Mouse (Mus musculus) MEL (cell line): Measurements from ENCODE around the gene Fam131b. TPM values are rescaled to one million over a fixed set of nuclear protein-coding genes. Genes with fewer than 3 reads are reported as not detected.
A peak's percentile ranks its signal among the peaks of the same experiment; 100 is the strongest.

ENCODE experiments used
- DNase-seq: peaks from one replicate; pipeline ENCODE4 v3.0.0; 2011; ENCODE audit warnings: low read depth, low spot score
- H3K27ac ChIP-seq: 2 replicates; pipeline ENCODE4 v1.5.1; 2012; ENCODE audit warnings: low read depth, mild to moderate bottlenecking, control low read depth, low read length, moderate library complexity; ENCODE audit not compliant: control insufficient read depth
- H3K27me3 ChIP-seq, 2 experiments: fragments of 150-350 bp in 1 of 2; sonication (generic) in 1 of 2; 2 replicates each; pipeline ENCODE4 v1.6.1; 2012; ENCODE audit warnings: low read length in 2 of 2, mild to moderate bottlenecking in 2 of 2, improper control_type of control experiment in 1 of 2, moderate library complexity in 1 of 2; ENCODE audit not compliant: insufficient read depth in 2 of 2, control insufficient read depth in 1 of 2
- H3K36me3 ChIP-seq, 2 experiments: 2 replicates each; pipeline ENCODE4 v1.6.1; 2012 to 2014; ENCODE audit warnings: low read length in 2 of 2, improper control_type of control experiment in 1 of 2, inconsistent platforms in 1 of 2, mild to moderate bottlenecking in 1 of 2; ENCODE audit not compliant: insufficient read depth in 2 of 2, control insufficient read depth in 1 of 2
- H3K4me1 ChIP-seq, 2 experiments: fragments of 150-350 bp in 1 of 2; sonication (generic) in 1 of 2; 2 replicates each; pipeline ENCODE4 v1.6.1; 2012; ENCODE audit warnings: low read length in 2 of 2, improper control_type of control experiment in 1 of 2, mild to moderate bottlenecking in 1 of 2; ENCODE audit not compliant: insufficient read depth in 2 of 2, control insufficient read depth in 1 of 2
- H3K4me3 ChIP-seq, 2 experiments: fragments of 150-350 bp in 1 of 2; sonication (generic) in 1 of 2; 2 replicates each; pipeline ENCODE4 v1.5.1; 2012; ENCODE audit warnings: low read depth in 2 of 2, low read length in 2 of 2, mild to moderate bottlenecking in 2 of 2, moderate library complexity in 2 of 2, control low read depth in 1 of 2, improper control_type of control experiment in 1 of 2; ENCODE audit not compliant: control insufficient read depth in 1 of 2, insufficient read depth in 1 of 2
- H3K79me2 ChIP-seq: 2 replicates; pipeline ENCODE4 v1.6.1; 2012; ENCODE audit warnings: mild to moderate bottlenecking, low read length, moderate library complexity; ENCODE audit not compliant: control insufficient read depth, poor library complexity, insufficient read depth
- H3K9ac ChIP-seq: 2 replicates; pipeline ENCODE4 v1.6.1; 2012; ENCODE audit warnings: low read depth, mild to moderate bottlenecking, control low read depth, low read length, moderate library complexity; ENCODE audit not compliant: control insufficient read depth, poor library complexity, severe bottlenecking
- H3K9me3 ChIP-seq: fragments of 150-350 bp; sonication (generic); replicated peaks from 2 replicates; pipeline ENCODE4 v1.6.1; 2012; ENCODE audit warnings: mild to moderate bottlenecking, low read length, improper control_type of control experiment, moderate library complexity; ENCODE audit not compliant: insufficient read depth
- BHLHE40 ChIP-seq: IDR thresholded peaks from 2 replicates; pipeline ENCODE4 v1.6.1; 2012; ENCODE audit warnings: low read depth, mild to moderate bottlenecking, inconsistent platforms, low read length, improper control_type of control experiment, borderline replicate concordance
- CHD1 ChIP-seq: IDR thresholded peaks from 2 replicates; pipeline ENCODE4 v1.6.1; 2012; ENCODE audit warnings: low read depth, mild to moderate bottlenecking, inconsistent platforms, low read length, improper control_type of control experiment
- CHD2 ChIP-seq: IDR thresholded peaks from 2 replicates; pipeline ENCODE4 v1.6.1; 2011; ENCODE audit warnings: low read length, improper control_type of control experiment
- CTCF ChIP-seq, 3 experiments: IDR thresholded peaks in 2 of 3; conservative IDR thresholded peaks in 1 of 3; 2 replicates each; pipeline ENCODE4 v1.5.1; 2011 to 2012; ENCODE audit warnings: low read length in 3 of 3, low read depth in 2 of 3, mild to moderate bottlenecking in 2 of 3, improper control_type of control experiment in 1 of 3, inconsistent platforms in 1 of 3, mixed read lengths in 1 of 3, moderate library complexity in 1 of 3; ENCODE audit not compliant: control insufficient read depth in 1 of 3, insufficient read depth in 1 of 3, poor library complexity in 1 of 3, severe bottlenecking in 1 of 3
- E2F4 ChIP-seq: IDR thresholded peaks from 2 replicates; pipeline ENCODE4 v1.6.1; 2011; ENCODE audit warnings: low read depth, low read length, improper control_type of control experiment, borderline replicate concordance
- ELF1 ChIP-seq: IDR thresholded peaks from 2 replicates; pipeline ENCODE4 v1.6.1; 2014; ENCODE audit warnings: low read depth, mild to moderate bottlenecking, inconsistent platforms, low read length, improper control_type of control experiment, moderate library complexity
- EP300 ChIP-seq, 2 experiments: IDR thresholded peaks; 2 replicates each; pipeline ENCODE4 v1.6.1; 2011; ENCODE audit warnings: improper control_type of control experiment in 2 of 2, low read length in 2 of 2, low read depth in 1 of 2, mild to moderate bottlenecking in 1 of 2
- GATA1 ChIP-seq: IDR thresholded peaks from 2 replicates; pipeline ENCODE4 v1.6.1; 2011; ENCODE audit warnings: low read depth, low read length, improper control_type of control experiment
- HCFC1 ChIP-seq: IDR thresholded peaks from 2 replicates; pipeline ENCODE4 v1.6.1; 2012; ENCODE audit warnings: low read depth, mild to moderate bottlenecking, inconsistent platforms, low read length, improper control_type of control experiment, moderate library complexity
- JUND ChIP-seq: IDR thresholded peaks from 2 replicates; pipeline ENCODE4 v1.6.1; 2011; ENCODE audit warnings: low read depth, mild to moderate bottlenecking, improper control_type of control experiment, low read length
- KAT2A ChIP-seq: conservative IDR thresholded peaks from 2 replicates; pipeline ENCODE4 v1.6.1; 2012; ENCODE audit warnings: low read depth, low read length, improper control_type of control experiment, inconsistent platforms
- MAFK ChIP-seq: IDR thresholded peaks from 2 replicates; pipeline ENCODE4 v1.6.1; 2011; ENCODE audit warnings: low read depth, mild to moderate bottlenecking, low read length, improper control_type of control experiment, borderline replicate concordance
- MAX ChIP-seq: IDR thresholded peaks from 2 replicates; pipeline ENCODE4 v1.6.1; 2011; ENCODE audit warnings: low read length, improper control_type of control experiment
- MAZ ChIP-seq: IDR thresholded peaks from 2 replicates; pipeline ENCODE4 v1.6.1; 2012; ENCODE audit warnings: low read depth, mild to moderate bottlenecking, inconsistent platforms, low read length, improper control_type of control experiment
- MEF2A ChIP-seq: IDR thresholded peaks from 2 replicates; pipeline ENCODE4 v1.6.1; 2014; ENCODE audit warnings: low read depth, mild to moderate bottlenecking, inconsistent platforms, low read length, improper control_type of control experiment; ENCODE audit not compliant: poor library complexity, insufficient replicate concordance, severe bottlenecking; ENCODE audit errors: extremely low read depth
- MXI1 ChIP-seq: IDR thresholded peaks from 2 replicates; pipeline ENCODE4 v1.6.1; 2011; ENCODE audit warnings: mild to moderate bottlenecking, low read depth, low read length, improper control_type of control experiment
- MYB ChIP-seq: IDR thresholded peaks from 2 replicates; pipeline ENCODE4 v1.6.1; 2011; ENCODE audit warnings: mild to moderate bottlenecking, low read depth, low read length, improper control_type of control experiment
- MYC ChIP-seq: IDR thresholded peaks from 2 replicates; pipeline ENCODE4 v1.6.1; 2011; ENCODE audit warnings: low read depth, mild to moderate bottlenecking, low read length, improper control_type of control experiment, moderate library complexity
- NELFE ChIP-seq: IDR thresholded peaks from 2 replicates; pipeline ENCODE4 v1.6.1; 2011; ENCODE audit warnings: low read depth, low read length, improper control_type of control experiment
- NRF1 ChIP-seq: IDR thresholded peaks from 2 replicates; pipeline ENCODE4 v1.6.1; 2014; ENCODE audit warnings: low read depth, mild to moderate bottlenecking, inconsistent platforms, low read length, improper control_type of control experiment, moderate library complexity; ENCODE audit not compliant: poor library complexity, insufficient read depth, severe bottlenecking
- POLR2A ChIP-seq, 2 experiments: IDR thresholded peaks; 2 replicates each; pipeline ENCODE4 v1.6.1; 2011 to 2012; ENCODE audit warnings: low read length in 2 of 2, mild to moderate bottlenecking in 2 of 2, control low read depth in 1 of 2, improper control_type of control experiment in 1 of 2, low read depth in 1 of 2, moderate library complexity in 1 of 2; ENCODE audit not compliant: control insufficient read depth in 1 of 2, insufficient read depth in 1 of 2, poor library complexity in 1 of 2
- RAD21 ChIP-seq: IDR thresholded peaks from 2 replicates; pipeline ENCODE4 v1.6.1; 2011; ENCODE audit warnings: mild to moderate bottlenecking, low read depth, low read length, improper control_type of control experiment
- RCOR1 ChIP-seq: IDR thresholded peaks from 2 replicates; pipeline ENCODE4 v1.6.1; 2012; ENCODE audit warnings: low read depth, mild to moderate bottlenecking, inconsistent platforms, low read length, improper control_type of control experiment
- SIN3A ChIP-seq: IDR thresholded peaks from 2 replicates; pipeline ENCODE4 v1.6.1; 2012; ENCODE audit warnings: low read length, improper control_type of control experiment, inconsistent platforms
- SMC3 ChIP-seq: IDR thresholded peaks from 2 replicates; pipeline ENCODE4 v1.6.1; 2011; ENCODE audit warnings: low read depth, low read length, improper control_type of control experiment
- TAL1 ChIP-seq: IDR thresholded peaks from 2 replicates; pipeline ENCODE4 v1.6.1; 2012; ENCODE audit warnings: mild to moderate bottlenecking, inconsistent platforms, low read length, moderate library complexity, mixed read lengths
- TBP ChIP-seq: IDR thresholded peaks from 2 replicates; pipeline ENCODE4 v1.8.0; 2011; ENCODE audit warnings: low read depth, low read length, improper control_type of control experiment
- TCF12 ChIP-seq: IDR thresholded peaks from 2 replicates; pipeline ENCODE4 v1.6.1; 2014; ENCODE audit warnings: low read depth, mild to moderate bottlenecking, inconsistent platforms, low read length, improper control_type of control experiment, moderate library complexity
- UBTF ChIP-seq: IDR thresholded peaks from 2 replicates; pipeline ENCODE4 v1.6.1; 2012; ENCODE audit warnings: low read depth, mild to moderate bottlenecking, inconsistent platforms, low read length, improper control_type of control experiment, moderate library complexity, borderline replicate concordance; ENCODE audit not compliant: insufficient read depth
- USF1 ChIP-seq: IDR thresholded peaks from 2 replicates; pipeline ENCODE4 v1.6.1; 2014; ENCODE audit warnings: low read depth, mild to moderate bottlenecking, inconsistent platforms, low read length, improper control_type of control experiment, moderate library complexity
- USF2 ChIP-seq, 2 experiments: IDR thresholded peaks; 2 replicates each; pipeline ENCODE4 v1.6.1; 2011 to 2012; ENCODE audit warnings: improper control_type of control experiment in 2 of 2, low read length in 2 of 2, borderline replicate concordance in 1 of 2, inconsistent platforms in 1 of 2, low read depth in 1 of 2, mild to moderate bottlenecking in 1 of 2; ENCODE audit not compliant: insufficient read depth in 1 of 2
- ZC3H11A ChIP-seq: IDR thresholded peaks from 2 replicates; pipeline ENCODE4 v1.6.1; 2012; ENCODE audit warnings: low read depth, mild to moderate bottlenecking, inconsistent platforms, low read length, improper control_type of control experiment
- ZKSCAN1 ChIP-seq: IDR thresholded peaks from 2 replicates; pipeline ENCODE4 v1.6.1; 2012; ENCODE audit warnings: low read depth, mild to moderate bottlenecking, inconsistent platforms, low read length, improper control_type of control experiment, moderate library complexity
- ZMIZ1 ChIP-seq: IDR thresholded peaks from 2 replicates; pipeline ENCODE4 v1.6.1; 2012; ENCODE audit warnings: low read depth, mild to moderate bottlenecking, inconsistent platforms, low read length, improper control_type of control experiment, moderate library complexity
- ZNF384 ChIP-seq: IDR thresholded peaks from 2 replicates; pipeline ENCODE4 v1.6.1; 2012; ENCODE audit warnings: low read depth, mild to moderate bottlenecking, inconsistent platforms, low read length, improper control_type of control experiment
- polyA plus RNA-seq, 2 experiments: library from polyadenylated mRNA; stranded (reverse) in 1 of 2; unstranded in 1 of 2; fragments of >175 nt in 1 of 2; fragments of >200 nt in 1 of 2; gene quantifications; 2 replicates each; pipeline versions ENCODE4 v1.2.1 to v1.2.4; 2012; ENCODE audit warnings: low replicate concordance in 2 of 2, low read depth in 1 of 2; ENCODE audit not compliant: insufficient read length in 2 of 2, insufficient read depth in 1 of 2, missing spikeins in 1 of 2
- total RNA-seq: library from RNA; depleted of rRNA; stranded (reverse); fragments of 300-350 nt; gene quantifications from 2 replicates; pipeline ENCODE4 v1.2.3, GENCODE M21; 2012

The Fam131b gene
- total and polyA plus RNA-seq, 3 experiments: 0.06 TPM; not detected in 2

DNA sequence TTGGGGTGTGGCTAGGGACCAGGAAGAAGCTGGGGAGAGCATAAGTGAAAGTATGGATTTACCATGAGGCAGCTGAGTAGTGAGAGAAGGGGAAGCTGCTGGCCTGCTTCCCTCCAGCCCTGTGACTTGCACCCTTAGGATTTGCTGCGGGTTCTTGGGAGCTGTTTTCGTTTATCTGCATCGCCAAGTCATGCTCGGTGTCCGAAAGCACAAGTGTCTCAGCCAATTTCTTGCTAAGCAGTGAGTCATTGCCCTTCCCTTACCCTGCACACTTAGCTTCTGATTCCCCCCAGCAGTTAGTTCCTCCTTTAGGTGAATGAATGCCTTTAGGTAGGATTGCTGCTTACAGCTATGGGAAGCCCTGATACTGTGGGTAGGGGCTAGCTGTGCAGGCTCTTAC is 25.1 kb downstream of the Fam131b start (continued):
- TF ChIP-seq USF2 (IDR thresholded peaks at IDR 0.05; ENCODE audit: borderline replicate concordance in 1 of 2, insufficient read depth in 1 of 2, low read depth in 1 of 2, low read length in 2 of 2): no peak

DNA sequence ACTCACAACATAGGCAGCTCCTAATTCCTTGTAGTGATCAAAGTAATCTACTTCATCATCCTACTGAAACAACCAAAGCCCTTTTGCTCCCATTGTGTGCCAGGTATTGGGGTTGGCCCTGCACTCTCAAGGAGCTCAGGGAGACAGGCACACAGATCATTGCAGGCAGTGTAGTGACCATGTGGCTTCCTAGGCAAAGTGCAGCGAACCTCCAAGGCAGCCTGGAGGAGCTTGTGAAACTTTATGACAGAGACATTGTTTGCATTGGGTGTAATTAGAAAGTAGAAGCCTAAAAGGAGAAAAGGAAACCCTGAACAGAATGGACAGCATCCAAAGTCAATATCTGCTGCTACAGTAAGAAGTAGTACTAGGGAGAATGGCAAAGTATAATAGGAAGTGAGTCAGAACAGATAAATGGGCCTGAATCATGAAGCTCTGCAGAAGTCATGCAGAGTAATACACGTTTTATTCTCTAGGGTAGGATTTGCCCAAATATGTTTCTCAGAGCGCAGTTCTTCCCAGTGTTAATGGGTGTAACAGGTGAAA is 28.8 kb downstream of the Fam131b start:
- Histone ChIP-seq H3K9ac (no peak overlapping the region), H3K4me1 (peaks cover 4 to 16% of the 10 kb centered on the region in 2 experiments), H3K79me2 (no peaks in the 10 kb centered on the region), H3K4me3 (no peak overlapping the region), H3K27me3 (no peaks in the 10 kb centered on the region), H3K27ac (no peak overlapping the region), H3K9me3 (no peaks in the 10 kb centered on the region), H3K36me3 (peaks cover 0 to 23% of the 10 kb centered on the region in 2 experiments; a peak in 2 of 4 replicates)
- peak; percentile 60 for DNase-seq
- TF ChIP-seq TAL1: no peak
- no peak for TF ChIP-seq MAZ
- no peak for TF ChIP-seq KAT2A
- TF ChIP-seq USF1: no peak
- TF ChIP-seq CHD2: no peak
- 0 out of 2 replicates have a peak, but pooled peaks have one; percentile 45 for TF ChIP-seq MYC
- TF ChIP-seq TBP: no peak
- TF ChIP-seq GATA1: peak; percentile 50; the same call in 1 of the 2 replicates
- TF ChIP-seq USF2 (IDR thresholded peaks at IDR 0.05; ENCODE audit: borderline replicate concordance in 1 of 2, insufficient read depth in 1 of 2, low read depth in 1 of 2, low read length in 2 of 2): no peak
- no peak for TF ChIP-seq MAFK
- no peak for TF ChIP-seq MEF2A
- no peak for TF ChIP-seq NELFE
- TF ChIP-seq NRF1: no peak
- no peak for TF ChIP-seq RAD21
- TF ChIP-seq HCFC1: no peak
- no peak for TF ChIP-seq MAX
- no peak for TF ChIP-seq ELF1
- TF ChIP-seq ZKSCAN1: no peak
- no peak for TF ChIP-seq ZC3H11A
- TF ChIP-seq UBTF: no peak
- TF ChIP-seq E2F4: no peak
- TF ChIP-seq MYB: no peak
- TF ChIP-seq ZMIZ1: no peak
- peak; percentile 37; the same call in 1 of the 2 replicates for TF ChIP-seq RCOR1
- no peak for TF ChIP-seq TCF12
- TF ChIP-seq SIN3A: 0 out of 2 replicates have a peak, but pooled peaks have one; percentile 24
- TF ChIP-seq JUND: 0 out of 2 replicates have a peak, but pooled peaks have one; percentile 56
- TF ChIP-seq CTCF (IDR thresholded peaks at IDR 0.05 in 2 of 3, conservative IDR thresholded peaks at IDR 0.05 in 1 of 3; ENCODE audit: control insufficient read depth in 1 of 3, insufficient read depth in 1 of 3, low read depth in 2 of 3, low read length in 3 of 3, poor library complexity in 1 of 3, severe bottlenecking in 1 of 3): no peak
- TF ChIP-seq ZNF384: no peak
- TF ChIP-seq SMC3: no peak
- no peak for TF ChIP-seq MXI1
- no peak for TF ChIP-seq CHD1
- no peak for TF ChIP-seq POLR2A (IDR thresholded peaks at IDR 0.05; ENCODE audit: control insufficient read depth in 1 of 2, insufficient read depth in 1 of 2, low read depth in 1 of 2, low read length in 2 of 2, poor library complexity in 1 of 2)
- TF ChIP-seq EP300 (IDR thresholded peaks at IDR 0.05; ENCODE audit: low read depth in 1 of 2, low read length in 2 of 2): peak in 1 of 2 experiments; percentile 82; a peak in 2 of 4 replicates
- no peak for TF ChIP-seq BHLHE40
